Mouse (Mus musculus) limb, embryonic 11.5 days (tissue): Measurements from ENCODE around the gene Ncam1. TPM values are rescaled to one million over a fixed set of nuclear protein-coding genes. Genes with fewer than 3 reads are reported as not detected.

Source experiments
- ATAC-seq: fragments of 200-750 bp; cut with Nextera tagmentation; 2 replicates; pipeline ENCODE4 v1.8.0; 2017; ENCODE audit warnings: low read depth; ENCODE audit not compliant: insufficient number of reproducible peaks, low FRiP score, low TSS enrichment
- DNase-seq: peaks from one replicate; pipeline ENCODE4 v3.0.0-alpha.2; 2015; ENCODE audit warnings: low spot score
- H3K27ac ChIP-seq: fragments of 300-500 bp; sonication (generic); replicated peaks from 2 replicates; pipeline ENCODE4 v1.5.1; 2014; ENCODE audit warnings: low read depth, mild to moderate bottlenecking, low read length
- H3K27me3 ChIP-seq: fragments of 300-500 bp; sonication (generic); 2 replicates; pipeline ENCODE4 v1.6.1; 2014; ENCODE audit warnings: mild to moderate bottlenecking, low read length, mixed read lengths; ENCODE audit not compliant: control insufficient read depth, insufficient read depth
- H3K36me3 ChIP-seq: fragments of 300-500 bp; sonication (generic); 2 replicates; pipeline ENCODE4 v1.6.1; 2014; ENCODE audit warnings: mild to moderate bottlenecking, low read length, moderate library complexity, mixed read lengths; ENCODE audit not compliant: control insufficient read depth, insufficient read depth
- H3K4me1 ChIP-seq: fragments of 300-500 bp; sonication (generic); 2 replicates; pipeline ENCODE4 v1.6.1; 2014; ENCODE audit warnings: low read length, mixed read lengths; ENCODE audit not compliant: control insufficient read depth, insufficient read depth
- H3K4me2 ChIP-seq: fragments of 300-500 bp; sonication (generic); 2 replicates; pipeline ENCODE4 v1.6.1; 2014; ENCODE audit warnings: low read depth, mild to moderate bottlenecking, moderate library complexity; ENCODE audit not compliant: severe bottlenecking
- H3K4me3 ChIP-seq: fragments of 300-500 bp; sonication (generic); 2 replicates; pipeline ENCODE4 v1.5.1; 2014; ENCODE audit warnings: low read depth, low read length
- H3K9ac ChIP-seq: fragments of 300-500 bp; sonication (generic); 2 replicates; pipeline ENCODE4 v1.6.1; 2014; ENCODE audit warnings: mild to moderate bottlenecking, low read length
- H3K9me3 ChIP-seq: fragments of 300-500 bp; sonication (generic); 2 replicates; pipeline ENCODE4 v1.6.1; 2016; ENCODE audit warnings: low read length; ENCODE audit not compliant: control insufficient read depth
- WGBS: fragments of 180-500 bp; shearing (Covaris S2); extraction: QIAGEN DNeasy Blood & Tissue Kit; methylation state at CpG from one replicate; pipeline ENCODE4 v1.1.7; 2014; 5-methylcytosine and 5-hydroxymethylcytosine counted together
- polyA plus RNA-seq: library from polyadenylated mRNA; unstranded; fragments of >200 nt; fragmentation: Nextera tagmentation; extraction: Ambion mirVana; gene quantifications from 2 replicates; pipeline ENCODE4 v1.2.1, GENCODE M21; 2014

Ncam1 gene
- polyA plus RNA-seq, 1 experiment from 2014 or later = 34.2 TPM

DNA sequence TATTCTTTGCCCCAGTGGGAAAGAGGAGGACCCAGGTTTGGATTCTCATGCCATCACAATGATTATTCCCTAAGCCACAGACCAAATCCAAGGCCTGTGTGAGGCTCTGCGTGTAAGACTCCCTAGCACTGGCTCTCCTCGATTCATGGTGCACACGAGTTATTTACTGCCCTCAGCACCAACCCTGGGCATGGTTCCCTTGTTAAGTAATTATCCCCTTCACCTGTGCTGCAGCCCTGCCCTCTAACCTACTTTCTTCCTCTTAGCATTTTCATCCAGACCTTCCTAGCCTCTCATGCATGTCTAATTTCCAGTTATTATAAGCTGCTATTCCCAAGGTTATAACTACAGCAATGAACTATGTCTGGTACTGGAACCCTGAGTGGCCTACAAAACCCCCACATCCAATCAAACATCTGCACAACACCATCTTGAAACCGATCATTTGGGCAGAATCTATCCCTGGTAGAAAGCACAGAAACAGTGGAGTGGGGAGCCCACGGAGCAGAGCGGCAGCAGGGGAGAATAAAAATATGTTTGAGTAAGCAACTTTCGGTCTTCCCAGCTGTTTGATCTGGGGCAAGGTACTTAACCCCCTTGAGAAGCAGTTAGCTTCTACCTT, 116.8 kb downstream of the Ncam1 start:
- Histone ChIP-seq H3K4me3 (no peak overlapping the region), H3K4me2 (no peak overlapping the region), H3K27ac (no peak overlapping the region), H3K9ac (no peak overlapping the region), H3K4me1 (peaks cover 8% of the 10 kb centered on the region), H3K27me3 (no peaks in the 10 kb centered on the region), H3K9me3 (no peaks in the 10 kb centered on the region), H3K36me3 (no peaks in the 10 kb centered on the region)
- DNase-seq (no peak), ATAC-seq (no peak)
- WGBS = 68% methylated on average over 7 of the region's 7 CpGs

- WGBS = 13% methylated on average over 3 of the region's 3 CpGs
- H3K27ac ChIP-seq = peak overlapping the region; percentile 40; the same call in 1 of the 2 replicates
- no peak for ATAC-seq
- H3K4me2 ChIP-seq = no peak overlapping the region
- no peaks in the 10 kb centered on the region for H3K36me3 ChIP-seq
- no peak overlapping the region for H3K9ac ChIP-seq
- H3K9me3 ChIP-seq = no peaks in the 10 kb centered on the region
- no peak for DNase-seq
- no peak overlapping the region for H3K4me3 ChIP-seq
- no peaks in the 10 kb centered on the region for H3K27me3 ChIP-seq
- H3K4me1 ChIP-seq = peaks cover 12% of the 10 kb centered on the region
These were observed 119.5 kb downstream of the Ncam1 start for GRCm38 (mm10) chr9:49679270-49679669.

DNA sequence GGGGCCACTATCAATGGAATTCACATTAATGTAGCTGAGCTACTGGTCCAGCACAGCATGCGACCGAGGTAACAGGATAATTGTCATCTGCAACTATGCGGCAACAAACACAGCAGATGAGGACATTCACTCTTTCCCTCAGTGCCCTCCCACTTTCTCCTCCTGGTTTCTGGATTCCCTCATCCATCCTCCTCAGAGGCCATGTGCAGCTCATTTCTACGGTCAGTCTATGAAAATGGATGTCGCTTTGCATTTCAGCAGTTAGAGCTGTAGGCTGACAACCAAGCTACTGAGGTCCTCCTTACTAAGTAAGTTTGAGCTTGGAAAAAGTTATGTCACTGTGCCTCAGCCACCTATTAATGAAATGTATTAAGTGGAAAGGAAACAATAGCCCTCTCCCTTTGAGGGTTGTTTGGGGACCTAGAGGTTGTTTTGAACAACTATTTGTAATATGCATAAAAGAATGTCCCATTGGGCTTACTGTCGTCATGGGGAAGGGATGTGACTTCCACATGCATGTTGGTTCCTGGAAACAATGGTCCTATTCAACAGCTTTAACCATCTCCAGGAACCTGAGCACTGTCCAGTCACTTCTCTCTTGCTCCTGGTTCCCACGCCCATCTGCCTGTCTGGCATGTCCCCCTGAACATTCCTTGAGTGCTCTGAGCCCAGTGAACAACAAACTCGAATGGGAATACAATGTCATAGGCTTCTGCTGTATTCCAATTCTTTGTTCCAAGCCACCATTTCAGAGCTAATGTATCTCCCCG, 122.8 kb downstream of the Ncam1 start:
- Histone ChIP-seq H3K9ac (no peak overlapping the region), H3K27me3 (no peaks in the 10 kb centered on the region), H3K27ac (no peak overlapping the region), H3K4me1 (peaks cover 22% of the 10 kb centered on the region), H3K4me2 (no peak overlapping the region), H3K9me3 (no peaks in the 10 kb centered on the region), H3K4me3 (no peak overlapping the region), H3K36me3 (no peaks in the 10 kb centered on the region)
- ATAC-seq (no peak), DNase-seq (no peak)
- WGBS = 81% methylated on average over 9 of the region's 9 CpGs

GRCm38 (mm10) chr9:49672646-49673199, 126.0 kb downstream of the Ncam1 start:
- no peak overlapping the region for H3K9ac ChIP-seq
- ATAC-seq (no peak), DNase-seq (no peak)
- H3K4me2 ChIP-seq = no peak overlapping the region
- H3K4me3 ChIP-seq = no peak overlapping the region
- no peaks in the 10 kb centered on the region for H3K36me3 ChIP-seq
- peaks cover 17% of the 10 kb centered on the region for H3K4me1 ChIP-seq
- 40% methylated on average over 6 of the region's 6 CpGs for WGBS
- H3K27me3 ChIP-seq = no peaks in the 10 kb centered on the region
- no peaks in the 10 kb centered on the region for H3K9me3 ChIP-seq
- no peak overlapping the region for H3K27ac ChIP-seq

GRCm38 (mm10) chr9:49667066-49667465, 131.7 kb downstream of the Ncam1 start:
- Histone ChIP-seq H3K36me3 (no peaks in the 10 kb centered on the region), H3K4me3 (no peak overlapping the region), H3K4me1 (no peaks in the 10 kb centered on the region), H3K9ac (no peak overlapping the region), H3K4me2 (no peak overlapping the region), H3K27ac (no peak overlapping the region), H3K27me3 (no peaks in the 10 kb centered on the region), H3K9me3 (no peaks in the 10 kb centered on the region)
- DNase-seq = no peak
- ATAC-seq = no peak

DNA sequence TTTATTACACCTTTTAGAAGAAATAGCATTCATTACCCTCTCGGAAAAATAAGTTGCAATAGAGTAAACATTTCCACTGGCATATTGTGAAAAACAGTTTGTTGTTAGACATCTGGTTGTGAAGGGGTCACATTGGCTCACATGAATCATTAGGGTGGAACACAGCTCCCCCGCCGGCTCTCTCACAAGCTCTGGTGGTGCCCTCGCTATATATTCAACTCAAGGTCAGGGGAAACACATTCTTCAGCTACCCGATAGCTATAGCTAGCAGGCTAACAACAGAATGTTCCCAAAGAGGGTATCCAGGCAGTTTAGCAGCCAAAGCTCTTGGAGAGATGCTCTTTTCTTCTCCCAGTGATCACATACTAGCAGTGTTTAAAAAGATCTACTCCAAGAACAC, 133.4 kb downstream of the Ncam1 start:
- DNase-seq (no peak), ATAC-seq (no peak)
- Histone ChIP-seq H3K9me3 (no peaks in the 10 kb centered on the region), H3K27ac (no peak overlapping the region), H3K4me3 (no peak overlapping the region), H3K9ac (no peak overlapping the region), H3K4me2 (no peak overlapping the region), H3K36me3 (no peaks in the 10 kb centered on the region), H3K27me3 (no peaks in the 10 kb centered on the region), H3K4me1 (no peaks in the 10 kb centered on the region)
- 45% methylated on average over 5 of the region's 5 CpGs for WGBS

- DNase-seq (no peak), ATAC-seq (no peak)
- no peak overlapping the region for H3K4me2 ChIP-seq
- H3K9me3 ChIP-seq = no peaks in the 10 kb centered on the region
- no peaks in the 10 kb centered on the region for H3K27me3 ChIP-seq
- H3K27ac ChIP-seq = no peak overlapping the region
- no peaks in the 10 kb centered on the region for H3K4me1 ChIP-seq
- H3K4me3 ChIP-seq = no peak overlapping the region
- H3K36me3 ChIP-seq = no peaks in the 10 kb centered on the region
- H3K9ac ChIP-seq = no peak overlapping the region
- WGBS = 93% methylated on average over 8 of the region's 8 CpGs
These were observed 134.8 kb downstream of the Ncam1 start for GRCm38 (mm10) chr9:49663927-49664320.

GRCm38 (mm10) chr9:49662958-49663926, 135.5 kb downstream of the Ncam1 start:
- H3K4me2 ChIP-seq = no peak overlapping the region
- DNase-seq = no peak
- no peak overlapping the region for H3K4me3 ChIP-seq
- H3K27ac ChIP-seq = no peak overlapping the region
- H3K9ac ChIP-seq = no peak overlapping the region
- H3K9me3 ChIP-seq = no peaks in the 10 kb centered on the region
- H3K27me3 ChIP-seq = no peaks in the 10 kb centered on the region
- no peak for ATAC-seq
- no peaks in the 10 kb centered on the region for H3K36me3 ChIP-seq
- 86% methylated on average over 8 of the region's 8 CpGs for WGBS
- no peaks in the 10 kb centered on the region for H3K4me1 ChIP-seq
